Mouse (Mus musculus) neural tube, embryonic 15.5 days (tissue): ENCODE results near the gene Trpc5os. TPM values are rescaled to one million over a fixed set of nuclear protein-coding genes. Genes with fewer than 3 reads are reported as not detected.

Experiments
- ATAC-seq: fragments of 200-750 bp; cut with Nextera tagmentation; 2 replicates; pipeline ENCODE4 v1.8.0; 2017; ENCODE audit warnings: mild to moderate bottlenecking, moderate TSS enrichment, moderate library complexity; ENCODE audit not compliant: low FRiP score
- H3K27ac ChIP-seq: fragments of 300-500 bp; sonication (generic); replicated peaks from 2 replicates; pipeline ENCODE4 v1.5.1; 2015; ENCODE audit warnings: mild to moderate bottlenecking, inconsistent platforms
- H3K27me3 ChIP-seq: fragments of 300-500 bp; sonication (generic); replicated peaks from 2 replicates; pipeline ENCODE4 v1.6.1; 2015; ENCODE audit warnings: inconsistent platforms
- H3K36me3 ChIP-seq: fragments of 300-500 bp; sonication (generic); 2 replicates; pipeline ENCODE4 v1.6.1; 2015; ENCODE audit warnings: inconsistent platforms
- H3K4me1 ChIP-seq: fragments of 300-500 bp; sonication (generic); 2 replicates; pipeline ENCODE4 v1.6.1; 2015; ENCODE audit warnings: inconsistent platforms
- H3K4me2 ChIP-seq: fragments of 300-500 bp; sonication (generic); 2 replicates; pipeline ENCODE4 v1.6.1; 2015; ENCODE audit warnings: inconsistent platforms, mild to moderate bottlenecking, moderate library complexity
- H3K4me3 ChIP-seq: fragments of 300-500 bp; sonication (generic); replicated peaks from 2 replicates; pipeline ENCODE4 v1.5.1; 2015; ENCODE audit warnings: mild to moderate bottlenecking, inconsistent platforms
- H3K9ac ChIP-seq: fragments of 300-500 bp; sonication (generic); replicated peaks from 2 replicates; pipeline ENCODE4 v1.6.1; 2015; ENCODE audit warnings: mild to moderate bottlenecking, inconsistent platforms
- H3K9me3 ChIP-seq: fragments of 300-500 bp; sonication (generic); replicated peaks from 2 replicates; pipeline ENCODE4 v1.6.1; 2016; ENCODE audit warnings: inconsistent platforms
- WGBS: fragments of 180-500 bp; shearing (Covaris S2); methylation state at CpG from one replicate; pipeline ENCODE4 v1.1.7; 2015; ENCODE audit warnings: mixed read lengths; 5-methylcytosine and 5-hydroxymethylcytosine counted together
- polyA plus RNA-seq: library from polyadenylated mRNA; unstranded; fragments of >200 nt; fragmentation: Nextera tagmentation; extraction: Ambion mirVana; gene quantifications from 2 replicates; pipeline ENCODE4 v1.2.1, GENCODE M21; 2015

Gene Trpc5os
- polyA plus RNA-seq: 0.06 and 0.12 TPM in 2 replicates

GRCm38 (mm10) chrX:144456281-144456680 lies at the start of gene Trpc5os:
Gene Trpc5os, plus strand, starts transcription at chrX:144456581.
- Histone ChIP-seq H3K36me3 (no peaks in the 10 kb centered on the region), H3K27ac (no peak within 1 kb of the TSS), H3K4me3 (no peak within 1 kb of the TSS), H3K9ac (no peak within 1 kb of the TSS), H3K9me3 (no peaks in the 10 kb centered on the region), H3K4me2 (no peak within 1 kb of the TSS), H3K27me3 (no peaks in the 10 kb centered on the region), H3K4me1 (no peaks in the 10 kb centered on the region)
- ATAC-seq: no peak
- 91% methylated on average over 5 of the region's 5 CpGs for WGBS

GRCm38 (mm10) chrX:144408036-144408435 lies 48.3 kb upstream of the Trpc5os start:
- no peak overlapping the region for H3K9ac ChIP-seq
- H3K9me3 ChIP-seq: no peaks in the 10 kb centered on the region
- no peaks in the 10 kb centered on the region for H3K4me1 ChIP-seq
- no peaks in the 10 kb centered on the region for H3K27me3 ChIP-seq
- no peaks in the 10 kb centered on the region for H3K36me3 ChIP-seq
- 83% methylated on average over 5 of the region's 5 CpGs for WGBS
- ATAC-seq: no peak
- no peak overlapping the region for H3K4me3 ChIP-seq
- no peak overlapping the region for H3K27ac ChIP-seq
- no peak overlapping the region for H3K4me2 ChIP-seq

- no peaks in the 10 kb centered on the region for H3K4me1 ChIP-seq
- no peaks in the 10 kb centered on the region for H3K36me3 ChIP-seq
- H3K27me3 ChIP-seq: no peaks in the 10 kb centered on the region
- H3K9me3 ChIP-seq: no peaks in the 10 kb centered on the region
- ATAC-seq: no peak
- H3K9ac ChIP-seq: no peak overlapping the region
- H3K4me2 ChIP-seq: no peak overlapping the region
- WGBS: 67% methylated on average over 1 of the region's 1 CpGs
- H3K4me3 ChIP-seq: no peak overlapping the region
- no peak overlapping the region for H3K27ac ChIP-seq
These were observed 36.1 kb upstream of the Trpc5os start for GRCm38 (mm10) chrX:144420259-144420658.

DNA sequence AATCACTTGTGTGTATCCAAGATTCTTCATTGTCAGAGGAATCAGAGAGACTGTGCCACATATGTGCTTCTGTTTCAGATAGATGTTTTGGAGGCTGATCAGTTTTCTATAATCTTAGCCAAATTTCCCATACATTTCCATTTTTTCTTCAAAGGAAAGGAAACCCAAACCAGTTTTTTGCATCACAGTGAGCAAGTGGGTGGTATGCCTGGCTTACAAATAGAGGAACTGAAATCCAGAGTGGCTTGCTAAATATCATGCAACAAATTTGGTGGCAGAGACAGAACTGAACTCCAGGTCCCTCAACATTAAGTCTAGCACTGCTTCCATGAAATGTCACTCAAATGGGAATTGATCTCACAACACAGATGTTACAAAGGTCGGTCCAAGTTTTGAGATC lies 35.3 kb upstream of the Trpc5os start:
- Histone ChIP-seq H3K36me3 (no peaks in the 10 kb centered on the region), H3K4me3 (no peak overlapping the region), H3K4me2 (no peak overlapping the region), H3K9me3 (no peaks in the 10 kb centered on the region), H3K4me1 (no peaks in the 10 kb centered on the region), H3K27ac (no peak overlapping the region), H3K27me3 (no peaks in the 10 kb centered on the region), H3K9ac (no peak overlapping the region)
- no peak for ATAC-seq
- WGBS: 95% methylated on average over 1 of the region's 1 CpGs

GRCm38 (mm10) chrX:144423848-144424247 lies 32.5 kb upstream of the Trpc5os start:
- ATAC-seq: no peak
- Histone ChIP-seq H3K4me1 (no peaks in the 10 kb centered on the region), H3K9ac (no peak overlapping the region), H3K27ac (no peak overlapping the region), H3K36me3 (no peaks in the 10 kb centered on the region), H3K4me2 (no peak overlapping the region), H3K27me3 (no peaks in the 10 kb centered on the region), H3K9me3 (no peaks in the 10 kb centered on the region), H3K4me3 (no peak overlapping the region)
- WGBS: 85% methylated on average over 3 of the region's 3 CpGs

DNA sequence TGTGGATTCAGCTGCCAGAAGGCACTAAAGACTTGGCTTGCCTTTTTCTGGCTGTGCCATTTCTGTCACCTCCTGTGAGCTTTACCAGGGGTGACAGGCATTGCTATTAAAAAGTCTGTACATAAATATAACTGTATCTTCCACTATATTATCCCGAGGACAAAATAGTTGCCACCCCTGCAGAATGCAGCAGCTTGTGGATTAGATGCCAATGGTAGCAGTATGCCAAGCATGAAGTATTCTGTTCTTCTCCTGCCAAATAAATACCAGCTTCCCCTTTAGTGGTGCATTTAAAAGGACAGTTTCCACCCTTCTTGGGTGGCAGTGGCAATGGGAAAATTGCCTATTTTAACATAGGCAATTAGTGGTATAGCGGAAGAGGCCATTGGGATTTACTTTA lies 8.0 kb downstream of the Trpc5os start:
- no peak overlapping the region for H3K4me3 ChIP-seq
- no peaks in the 10 kb centered on the region for H3K36me3 ChIP-seq
- 67% methylated on average over 2 of the region's 2 CpGs for WGBS
- H3K4me2 ChIP-seq: no peak overlapping the region
- no peaks in the 10 kb centered on the region for H3K4me1 ChIP-seq
- no peak overlapping the region for H3K9ac ChIP-seq
- no peaks in the 10 kb centered on the region for H3K9me3 ChIP-seq
- H3K27ac ChIP-seq: no peak overlapping the region
- no peaks in the 10 kb centered on the region for H3K27me3 ChIP-seq
- ATAC-seq: no peak

- ATAC-seq: no peak
- no peak overlapping the region for H3K4me3 ChIP-seq
- 68% methylated on average over 1 of the region's 1 CpGs for WGBS
- H3K27ac ChIP-seq: no peak overlapping the region
- no peaks in the 10 kb centered on the region for H3K4me1 ChIP-seq
- H3K4me2 ChIP-seq: no peak overlapping the region
- no peak overlapping the region for H3K9ac ChIP-seq
- H3K36me3 ChIP-seq: no peaks in the 10 kb centered on the region
- no peaks in the 10 kb centered on the region for H3K27me3 ChIP-seq
- H3K9me3 ChIP-seq: no peaks in the 10 kb centered on the region
These were observed 35.0 kb downstream of the Trpc5os start for GRCm38 (mm10) chrX:144491394-144491793.

DNA sequence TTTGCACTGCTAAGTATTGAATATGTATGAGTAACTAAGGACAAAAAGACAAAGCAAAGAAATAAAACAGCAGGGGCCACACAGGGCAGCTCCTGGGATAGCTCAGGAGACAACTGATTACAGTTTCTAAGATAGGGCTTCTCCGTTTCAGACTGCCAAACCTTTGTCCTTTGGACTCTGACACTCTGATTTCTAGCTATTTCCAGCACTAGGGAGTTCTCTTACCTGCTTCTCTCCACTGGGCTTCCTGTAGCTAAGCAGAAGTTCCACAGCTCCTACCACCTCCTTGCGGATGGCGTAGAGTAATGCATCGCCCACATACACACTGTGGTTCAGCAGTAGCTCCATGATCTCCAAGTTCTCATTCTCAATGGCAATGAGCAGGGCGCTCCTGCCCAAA lies 66.9 kb downstream of the Trpc5os start:
- Histone ChIP-seq H3K9ac (no peak overlapping the region), H3K4me1 (no peaks in the 10 kb centered on the region), H3K36me3 (no peaks in the 10 kb centered on the region), H3K9me3 (no peaks in the 10 kb centered on the region), H3K27me3 (no peaks in the 10 kb centered on the region), H3K4me2 (no peak overlapping the region), H3K4me3 (no peak overlapping the region), H3K27ac (no peak overlapping the region)
- ATAC-seq: no peak
- WGBS: 77% methylated on average over 5 of the region's 5 CpGs

DNA sequence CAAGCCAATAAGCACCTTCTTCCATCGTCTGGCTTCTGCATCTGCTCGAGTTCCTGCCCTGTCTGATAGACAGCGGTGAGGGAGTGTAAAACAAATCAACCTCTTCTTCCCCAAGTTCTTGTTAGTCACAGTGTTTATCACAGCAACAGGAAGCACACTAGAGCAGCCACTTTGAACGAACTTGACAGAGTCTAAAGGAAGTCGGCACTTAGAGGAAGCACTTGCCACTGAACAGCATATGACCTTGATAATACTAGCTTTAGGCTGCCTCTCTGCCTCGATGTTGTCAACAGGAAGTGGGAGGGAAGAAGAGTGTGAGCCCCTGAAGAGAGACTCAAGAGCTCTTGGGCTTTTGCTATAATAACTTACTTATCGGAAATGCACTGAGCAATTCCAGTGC lies 69.7 kb downstream of the Trpc5os start:
- Histone ChIP-seq H3K4me2 (no peak overlapping the region), H3K9me3 (no peaks in the 10 kb centered on the region), H3K4me3 (no peak overlapping the region), H3K9ac (no peak overlapping the region), H3K36me3 (no peaks in the 10 kb centered on the region), H3K27me3 (no peaks in the 10 kb centered on the region), H3K4me1 (no peaks in the 10 kb centered on the region), H3K27ac (no peak overlapping the region)
- WGBS: 87% methylated on average over 7 of the region's 7 CpGs
- no peak for ATAC-seq

Other genes starting within 250 kb of the Trpc5os start
- gene Alg13, start 138.8 kb upstream of the Trpc5os start, polyA plus RNA-seq: 11.4 and 13.1 TPM in 2 replicates
- gene Trpc5, start 231.6 kb downstream of the Trpc5os start, polyA plus RNA-seq: 3.7 and 4.4 TPM in 2 replicates
- gene Rtl4, start 232.3 kb downstream of the Trpc5os start, polyA plus RNA-seq: 1.1 and 1.8 TPM in 2 replicates